Comparison of ENCODE assay signal across 13 mouse cellular contexts in genomic region chr9:32400662-32401161, GRCm38 (mm10). TPM values are rescaled to one million over a fixed set of nuclear protein-coding genes. Genes with fewer than 3 reads are reported as not detected.
DNase-seq lines count a peak whose midpoint lies in the region; ATAC-seq and TF ChIP-seq lines count a peak whose summit lies in the region.
"Had no signal": no experiment of that assay in that cellular context is flagged by ENCODE, and none has a peak within 500 bp of the region (broad histone marks: within the 10 kb centered on the region; RNA-seq: fewer than 3 reads in every experiment).

No protein-coding gene starts in this region.

- peaks cover 17% of the 10 kb centered on the region for H3K4me1 ChIP-seq in heart, embryonic 12.5 days (replicated peaks)
- no peaks in the 10 kb centered on the region; the same call in 1 of the 2 replicates for H3K4me1 ChIP-seq in kidney, postnatal 0 days (replicated peaks; ENCODE audit: insufficient read depth, low read length)
- H3K4me1 ChIP-seq in forebrain, embryonic 13.5 days = no peaks in the 10 kb centered on the region
- H3K4me1 ChIP-seq: embryonic facial prominence, embryonic 12.5 days; limb, embryonic 13.5 days had no signal

- H3K9ac ChIP-seq in heart, embryonic 12.5 days = no peak overlapping the region
- H3K9ac ChIP-seq in kidney, postnatal 0 days (ENCODE audit: low read depth, low read length) = no peak overlapping the region
- no peak overlapping the region for H3K9ac ChIP-seq in forebrain, embryonic 13.5 days
- H3K9ac ChIP-seq: embryonic facial prominence, embryonic 12.5 days; hindbrain, embryonic 14.5 days; limb, embryonic 13.5 days had no signal

- H3K36me3 ChIP-seq in heart, embryonic 12.5 days = no peaks in the 10 kb centered on the region
- H3K36me3 ChIP-seq in kidney, postnatal 0 days (ENCODE audit: insufficient read depth, low read length) = no peaks in the 10 kb centered on the region
- H3K36me3 ChIP-seq in forebrain, embryonic 13.5 days (ENCODE audit: poor library complexity, severe bottlenecking) = no peaks in the 10 kb centered on the region
- H3K36me3 ChIP-seq: embryonic facial prominence, embryonic 12.5 days; limb, embryonic 13.5 days had no signal

- peak; percentile 20 for DNase-seq in adrenal gland, adult 8-10 months
- DNase-seq in adrenal gland, adult 18-20 months (ENCODE audit: low spot score in 2 of 2) = no peak
- peak; percentile 91 for DNase-seq in kidney, postnatal 0 days (ENCODE audit: low spot score)
- DNase-seq in lung, postnatal 14 days = peak; percentile 65
- no peak for DNase-seq in spleen, adult 12 weeks (ENCODE audit: low spot score)
- no peak for DNase-seq in cerebellum, postnatal 14 days

- TF ChIP-seq CTCF in kidney, postnatal 0 days (IDR thresholded peaks at IDR 0.05; ENCODE audit: low read depth) = no peak

- H3K27me3 ChIP-seq in heart, embryonic 12.5 days (replicated peaks) = no peaks in the 10 kb centered on the region
- H3K27me3 ChIP-seq in kidney, postnatal 0 days (ENCODE audit: insufficient read depth, low read length) = no peaks in the 10 kb centered on the region
- peaks cover 22% of the 10 kb centered on the region for H3K27me3 ChIP-seq in forebrain, embryonic 13.5 days
- H3K27me3 ChIP-seq: embryonic facial prominence, embryonic 12.5 days had no signal

- WGBS in heart, embryonic 12.5 days = 22% methylated on average over 5 of the region's 5 CpGs
- 39% methylated on average over 5 of the region's 5 CpGs for WGBS in kidney, postnatal 0 days
- 73% methylated on average over 5 of the region's 5 CpGs for WGBS in forebrain, embryonic 13.5 days

- ATAC-seq in heart, embryonic 12.5 days (ENCODE audit: insufficient number of reproducible peaks, low FRiP score) = peak; percentile 86
- ATAC-seq in kidney, postnatal 0 days (replicated peaks; ENCODE audit: low FRiP score, low read depth) = no peak; the same call in 1 of the 2 replicates
- no peak for ATAC-seq in forebrain, embryonic 13.5 days

- H3K9me3 ChIP-seq in heart, embryonic 12.5 days (replicated peaks) = no peaks in the 10 kb centered on the region
- H3K9me3 ChIP-seq in kidney, postnatal 0 days (replicated peaks; ENCODE audit: low read length) = no peaks in the 10 kb centered on the region
- H3K9me3 ChIP-seq in forebrain, embryonic 13.5 days (replicated peaks) = no peaks in the 10 kb centered on the region
- H3K9me3 ChIP-seq: embryonic facial prominence, embryonic 12.5 days; limb, embryonic 13.5 days had no signal

- H3K4me2 ChIP-seq in heart, embryonic 12.5 days = no peak overlapping the region
- no peak overlapping the region for H3K4me2 ChIP-seq in kidney, postnatal 0 days (ENCODE audit: low read length)
- no peak overlapping the region for H3K4me2 ChIP-seq in forebrain, embryonic 13.5 days
- H3K4me2 ChIP-seq: embryonic facial prominence, embryonic 12.5 days; hindbrain, embryonic 14.5 days; limb, embryonic 13.5 days had no signal

- no peak overlapping the region for H3K4me3 ChIP-seq in heart, embryonic 12.5 days
- no peak overlapping the region for H3K4me3 ChIP-seq in kidney, postnatal 0 days (replicated peaks; ENCODE audit: low read depth, low read length)
- H3K4me3 ChIP-seq in forebrain, embryonic 13.5 days = no peak overlapping the region
- H3K4me3 ChIP-seq: embryonic facial prominence, embryonic 12.5 days; limb, embryonic 13.5 days had no signal

- peak overlapping the region; percentile 37 for H3K27ac ChIP-seq in heart, embryonic 12.5 days (ENCODE audit: poor library complexity, severe bottlenecking)
- peak overlapping the region; percentile 83 for H3K27ac ChIP-seq in kidney, postnatal 0 days
- no peak overlapping the region for H3K27ac ChIP-seq in forebrain, embryonic 13.5 days
- H3K27ac ChIP-seq: embryonic facial prominence, embryonic 12.5 days; hindbrain, embryonic 14.5 days; limb, embryonic 13.5 days had no signal

RNA-seq across cellular contexts. Expression of gene Kcnj1, which starts 28.4 kb away (rescaled TPM):
- not detected for total RNA-seq in adrenal gland, adult 8-10 months (2022)
- not detected for total RNA-seq in adrenal gland, adult 18-20 months (2021)
- not detected in 2 replicates for polyA plus RNA-seq in heart, embryonic 12.5 days (2016; fragmentation: Nextera tagmentation; extraction: Ambion mirVana)
- 35.9 and 38.7 TPM in 2 replicates for polyA plus RNA-seq in kidney, postnatal 0 days (2015; fragmentation: Nextera tagmentation; extraction: Ambion mirVana)
- polyA plus RNA-seq in forebrain, embryonic 13.5 days (2015; fragmentation: Nextera tagmentation; extraction: Ambion mirVana) = not detected in 2 replicates
- polyA plus RNA-seq: embryonic facial prominence, embryonic 12.5 days; limb, embryonic 13.5 days; neural tube, embryonic 14.5 days; stomach, embryonic 14.5 days had no signal

RNA-seq across cellular contexts. Expression of gene Kcnj5, which starts 56.6 kb away (rescaled TPM):
- 1 to 10 TPM in 3 of 4 experiments, under 1 TPM in 1; 0.66 to 2.1 (median 1.8) TPM for total RNA-seq in adrenal gland, adult 8-10 months (2022)
- total RNA-seq in adrenal gland, adult 18-20 months (2021) = under 1 TPM; 0.29 to 0.43 TPM
- polyA plus RNA-seq in heart, embryonic 12.5 days (2016; fragmentation: Nextera tagmentation; extraction: Ambion mirVana) = 24.8 and 29.4 TPM in 2 replicates
- 2.4 TPM in 2 replicates for polyA plus RNA-seq in kidney, postnatal 0 days (2015; fragmentation: Nextera tagmentation; extraction: Ambion mirVana)
- polyA plus RNA-seq in forebrain, embryonic 13.5 days (2015; fragmentation: Nextera tagmentation; extraction: Ambion mirVana) = 1.2 and 1.3 TPM in 2 replicates

Comparison
In these comparisons a context has a peak if more than half of its experiments do, and no peak if none do; other contexts are left out.
1. DNase-seq: peak in adrenal gland, adult 8-10 months (single experiment), kidney, postnatal 0 days (single experiment) and lung, postnatal 14 days (single experiment); none in adrenal gland, adult 18-20 months (0 of 2), spleen, adult 12 weeks (single experiment) and cerebellum, postnatal 14 days (0 of 2).
2. RNA of gene Kcnj1, which starts 28.4 kb away (polyA plus RNA-seq): 35.9 to 38.7 TPM in kidney, postnatal 0 days; not detected in heart, embryonic 12.5 days and not detected in forebrain, embryonic 13.5 days; every median in the first group is over 10 times any median in the second.